Mouse (Mus musculus): Measurements from ENCODE around the gene Hrc. TPM values are rescaled to one million over a fixed set of nuclear protein-coding genes. Genes with fewer than 3 reads are reported as not detected.
"Not testable (repeated sequence)": the region's sequence is repeated elsewhere in the genome, so short reads cannot be mapped to it uniquely, and the experiment has no call there.

Gene Hrc
- polyA plus RNA-seq, 1 experiment from 2014 or later: 0.31 TPM

- no peak for ATAC-seq (ENCODE audit: low FRiP score)
- H3K36me3 ChIP-seq: peaks cover 80% of the 10 kb centered on the region
- 62% methylated on average over 13 of the region's 13 CpGs for WGBS
These were observed 21.0 kb downstream of the Hrc start for GRCm38 (mm10) chr7:45356087-45356486.

GRCm38 (mm10) chr7:45359081-45359480 lies 24.0 kb downstream of the Hrc start:
- not testable (repeated sequence) for H3K9ac ChIP-seq; H3K27ac ChIP-seq; H3K4me2 ChIP-seq; ATAC-seq (ENCODE audit: low FRiP score); H3K4me3 ChIP-seq; H3K9me3 ChIP-seq
- WGBS: 62% methylated on average over 10 of the region's 11 CpGs
- Histone ChIP-seq H3K4me1 (replicated peaks) (peaks cover 24% of the 10 kb centered on the region), H3K27me3 (peaks cover 30% of the 10 kb centered on the region), H3K36me3 (peaks cover 56% of the 10 kb centered on the region)

More at GRCm38 (mm10) chr7:45356087-45356486, 21.0 kb downstream of the Hrc start:
- H3K9me3 ChIP-seq: no peaks in the 10 kb centered on the region
- no peak overlapping the region for H3K4me3 ChIP-seq
- no peak overlapping the region for H3K27ac ChIP-seq
- peaks cover 2% of the 10 kb centered on the region; the same call in 1 of the 2 replicates for H3K4me1 ChIP-seq (replicated peaks)
- H3K4me2 ChIP-seq: no peak overlapping the region
- 0 out of 2 replicates have a peak, but pooled peaks cover 10% of the 10 kb centered on the region for H3K27me3 ChIP-seq
- no peak overlapping the region for H3K9ac ChIP-seq

- Histone ChIP-seq H3K4me1 (replicated peaks) (peaks cover 37% of the 10 kb centered on the region), H3K27ac (no peak overlapping the region)
- 55% methylated on average over 18 of the region's 18 CpGs for WGBS
These were observed 25.5 kb downstream of the Hrc start for GRCm38 (mm10) chr7:45360404-45361125.

GRCm38 (mm10) chr7:45361243-45361804 lies 26.2 kb downstream of the Hrc start:
- H3K9ac ChIP-seq: peak overlapping the region; percentile 78
- H3K4me2 ChIP-seq: peak overlapping the region; percentile 84
- H3K9me3 ChIP-seq: no peaks in the 10 kb centered on the region
- H3K27ac ChIP-seq: peak overlapping the region; percentile 81
- H3K4me3 ChIP-seq: peak overlapping the region; percentile 45
- WGBS: under 1% methylated on average over 43 of the region's 43 CpGs
- peaks cover 41% of the 10 kb centered on the region for H3K27me3 ChIP-seq
- H3K36me3 ChIP-seq: peaks cover 34% of the 10 kb centered on the region
- peaks cover 41% of the 10 kb centered on the region for H3K4me1 ChIP-seq (replicated peaks)
- ATAC-seq (ENCODE audit: low FRiP score): peak; percentile 88

More at GRCm38 (mm10) chr7:45360404-45361125, 25.5 kb downstream of the Hrc start:
- no peaks in the 10 kb centered on the region for H3K9me3 ChIP-seq
- 0 out of 2 replicates have a peak, but pooled peaks have one; percentile 1 for ATAC-seq (ENCODE audit: low FRiP score)
- H3K4me3 ChIP-seq: peak overlapping the region; percentile 45
- H3K27me3 ChIP-seq: peaks cover 41% of the 10 kb centered on the region
- H3K9ac ChIP-seq: no peak overlapping the region
- H3K36me3 ChIP-seq: peaks cover 42% of the 10 kb centered on the region
- peak overlapping the region; percentile 84 for H3K4me2 ChIP-seq

GRCm38 (mm10) chr7:45362801-45363200 lies 27.7 kb downstream of the Hrc start:
- Histone ChIP-seq H3K27me3 (peaks cover 41% of the 10 kb centered on the region), H3K9me3 (no peaks in the 10 kb centered on the region), H3K4me1 (replicated peaks) (peaks cover 44% of the 10 kb centered on the region), H3K4me3 (0 out of 2 replicates have a peak overlapping the region, but pooled peaks have one; percentile 4), H3K27ac (no peak overlapping the region), H3K9ac (no peak overlapping the region), H3K36me3 (peaks cover 20% of the 10 kb centered on the region), H3K4me2 (0 out of 2 replicates have a peak overlapping the region, but pooled peaks have one; percentile 10)
- 7% methylated on average over 13 of the region's 13 CpGs for WGBS
- no peak for ATAC-seq (ENCODE audit: low FRiP score)

GRCm38 (mm10) chr7:45363983-45364382 lies 28.9 kb downstream of the Hrc start:
- ATAC-seq (ENCODE audit: low FRiP score): no peak
- Histone ChIP-seq H3K4me2 (no peak overlapping the region), H3K9me3 (no peaks in the 10 kb centered on the region), H3K36me3 (peaks cover 11% of the 10 kb centered on the region), H3K4me3 (no peak overlapping the region), H3K27ac (no peak overlapping the region), H3K4me1 (replicated peaks) (peaks cover 52% of the 10 kb centered on the region), H3K9ac (no peak overlapping the region), H3K27me3 (peaks cover 50% of the 10 kb centered on the region)
- 95% methylated on average over 2 of the region's 2 CpGs for WGBS

- Histone ChIP-seq H3K27ac (peak overlapping the region; percentile 92), H3K27me3 (peaks cover 49% of the 10 kb centered on the region), H3K36me3 (0 out of 2 replicates have a peak, but pooled peaks cover 2% of the 10 kb centered on the region), H3K9ac (peak overlapping the region; percentile 96), H3K4me2 (peak overlapping the region; percentile 87), H3K4me1 (replicated peaks) (peaks cover 71% of the 10 kb centered on the region), H3K9me3 (no peaks in the 10 kb centered on the region), H3K4me3 (peak overlapping the region; percentile 79)
- 4% methylated on average over 34 of the region's 35 CpGs for WGBS
- no peak for ATAC-seq (ENCODE audit: low FRiP score)
These were observed 30.9 kb downstream of the Hrc start for GRCm38 (mm10) chr7:45365742-45366651.

- Histone ChIP-seq H3K36me3 (0 out of 2 replicates have a peak, but pooled peaks cover 2% of the 10 kb centered on the region), H3K27me3 (peaks cover 49% of the 10 kb centered on the region), H3K27ac (peak within 1 kb of the TSS; percentile 92), H3K9ac (peak within 1 kb of the TSS; percentile 96), H3K4me3 (peak within 1 kb of the TSS; percentile 79), H3K9me3 (no peaks in the 10 kb centered on the region), H3K4me2 (peak within 1 kb of the TSS; percentile 87), H3K4me1 (replicated peaks) (peaks cover 64% of the 10 kb centered on the region)
- under 1% methylated on average over 24 of the region's 26 CpGs for WGBS
- ATAC-seq (ENCODE audit: low FRiP score): peak; percentile 37
These were observed 31.5 kb downstream of the Hrc start, which contains the start of gene Ppfia3 for GRCm38 (mm10) chr7:45366652-45367019. Gene Ppfia3 (minus strand): TSS chr7:45367019.

- peak overlapping the region; percentile 92 for H3K27ac ChIP-seq
- under 1% methylated on average over 70 of the region's 70 CpGs for WGBS
- peak overlapping the region; percentile 87 for H3K4me2 ChIP-seq
- ATAC-seq (ENCODE audit: low FRiP score): peak; percentile 85
- peaks cover 47% of the 10 kb centered on the region for H3K27me3 ChIP-seq
- peak overlapping the region; percentile 96 for H3K9ac ChIP-seq
- no peaks in the 10 kb centered on the region for H3K9me3 ChIP-seq
- peaks cover 6% of the 10 kb centered on the region for H3K36me3 ChIP-seq
- H3K4me1 ChIP-seq (replicated peaks): peaks cover 58% of the 10 kb centered on the region
- peak overlapping the region; percentile 79 for H3K4me3 ChIP-seq
These were observed 32.2 kb downstream of the Hrc start for GRCm38 (mm10) chr7:45367020-45367880.

- H3K27ac ChIP-seq: peak overlapping the region; percentile 92; the same call in 1 of the 2 replicates
- no peak for ATAC-seq (ENCODE audit: low FRiP score)
- WGBS: 83% methylated on average over 15 of the region's 15 CpGs
These were observed 33.1 kb downstream of the Hrc start for GRCm38 (mm10) chr7:45368178-45368577.

More at GRCm38 (mm10) chr7:45368178-45368577, 33.1 kb downstream of the Hrc start:
- peaks cover 38% of the 10 kb centered on the region for H3K27me3 ChIP-seq
- peak overlapping the region; percentile 87 for H3K4me2 ChIP-seq
- peaks cover 16% of the 10 kb centered on the region for H3K36me3 ChIP-seq
- H3K4me1 ChIP-seq (replicated peaks): peaks cover 50% of the 10 kb centered on the region
- H3K9me3 ChIP-seq: no peaks in the 10 kb centered on the region
- peak overlapping the region; percentile 96 for H3K9ac ChIP-seq
- H3K4me3 ChIP-seq: peak overlapping the region; percentile 79
